Mouse (Mus musculus): ENCODE measurements around the gene Ctnnd2. TPM values are rescaled to one million over a fixed set of nuclear protein-coding genes. Genes with fewer than 3 reads are reported as not detected.

The Ctnnd2 gene
- total RNA-seq, 1 experiment from 2014 or later = 2.4 TPM

DNA sequence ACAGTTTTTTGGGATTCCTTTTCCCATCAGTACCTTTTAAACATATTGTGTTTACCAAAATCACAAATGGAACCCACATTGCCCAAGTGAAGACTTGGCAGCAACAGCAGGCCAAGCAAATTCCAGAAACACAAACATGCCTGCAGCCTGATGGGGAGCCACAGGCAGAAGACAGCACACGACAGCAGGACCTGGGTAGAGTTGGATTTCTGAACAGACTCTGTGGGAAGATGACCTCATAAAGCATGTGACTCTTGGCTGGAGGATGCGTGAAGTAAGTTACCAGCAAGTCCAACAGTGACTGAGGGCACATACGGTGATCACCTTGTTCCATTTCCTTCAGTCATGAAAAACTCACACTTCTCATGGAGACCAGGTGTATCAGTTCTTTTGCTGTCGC is 43.5 kb downstream of the Ctnnd2 start:
- ATAC-seq (replicated peaks in 1 of 2; ENCODE audit: insufficient read depth in 1 of 2, low FRiP score in 2 of 2, low TSS enrichment in 1 of 2, low read depth in 1 of 2, poor library complexity in 2 of 2, severe bottlenecking in 2 of 2) = no peak

DNA sequence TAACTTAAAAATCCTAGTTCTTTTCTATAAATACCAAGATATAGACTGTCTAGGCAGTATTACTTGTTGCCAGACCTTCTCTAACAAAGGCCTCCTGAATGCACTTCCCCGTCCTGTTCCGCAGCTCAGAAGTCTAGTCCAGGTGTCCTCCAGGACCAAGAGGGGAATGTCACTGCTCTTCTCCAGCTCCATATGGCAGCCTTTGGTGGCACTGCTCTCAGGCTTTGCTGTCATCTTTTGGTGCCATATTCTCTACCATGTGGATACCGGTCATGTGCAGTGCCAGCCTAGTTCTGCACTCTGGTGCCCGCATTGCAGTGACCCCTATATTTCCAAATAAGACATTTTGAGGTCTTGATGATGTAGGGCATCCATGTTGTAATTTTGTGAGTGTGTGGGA is 56.7 kb downstream of the Ctnnd2 start:
- ATAC-seq (replicated peaks in 1 of 2; ENCODE audit: insufficient read depth in 1 of 2, low FRiP score in 2 of 2, low TSS enrichment in 1 of 2, low read depth in 1 of 2, poor library complexity in 2 of 2, severe bottlenecking in 2 of 2) = no peak

DNA sequence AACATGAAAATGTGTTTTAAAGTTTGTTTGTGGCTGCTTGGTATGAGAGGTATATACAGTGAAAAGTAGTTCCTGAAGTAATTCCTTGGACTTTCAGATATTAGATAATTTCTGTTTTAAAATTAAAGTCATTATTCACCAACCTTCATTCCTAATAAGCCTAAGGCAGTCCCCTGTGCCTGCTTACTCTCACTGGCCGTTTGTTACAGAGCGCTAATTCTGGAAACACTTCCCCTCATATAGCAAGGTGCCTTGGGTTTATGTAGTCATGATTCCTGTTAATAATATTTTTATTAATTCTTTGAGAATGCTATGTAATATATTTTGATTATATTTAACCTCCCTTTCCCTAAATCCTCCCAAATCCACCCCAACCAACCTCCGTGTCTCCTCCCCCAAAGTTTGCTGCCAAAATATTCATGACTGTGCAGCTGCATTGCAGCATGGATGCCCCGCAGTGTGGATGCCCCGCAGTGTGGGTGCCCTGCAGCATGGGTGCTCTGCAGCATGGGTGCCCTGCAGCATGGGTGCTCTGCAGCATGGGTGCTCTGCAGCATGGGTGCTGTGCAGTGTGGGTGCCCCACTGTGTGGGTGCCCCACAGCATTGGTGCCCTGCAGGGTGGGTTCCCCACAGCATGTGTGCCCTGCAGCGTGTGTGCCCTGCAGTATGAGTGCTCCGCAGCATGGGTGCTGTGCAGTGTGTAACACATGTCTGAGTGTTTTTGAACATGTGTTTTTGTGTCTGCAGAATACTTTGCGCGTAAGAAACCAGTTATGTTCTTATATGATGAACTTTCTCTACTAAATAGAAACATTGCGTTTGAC is 63.0 kb downstream of the Ctnnd2 start:
- ATAC-seq (replicated peaks in 1 of 2; ENCODE audit: insufficient read depth in 1 of 2, low FRiP score in 2 of 2, low TSS enrichment in 1 of 2, low read depth in 1 of 2, poor library complexity in 2 of 2, severe bottlenecking in 2 of 2) = no peak

DNA sequence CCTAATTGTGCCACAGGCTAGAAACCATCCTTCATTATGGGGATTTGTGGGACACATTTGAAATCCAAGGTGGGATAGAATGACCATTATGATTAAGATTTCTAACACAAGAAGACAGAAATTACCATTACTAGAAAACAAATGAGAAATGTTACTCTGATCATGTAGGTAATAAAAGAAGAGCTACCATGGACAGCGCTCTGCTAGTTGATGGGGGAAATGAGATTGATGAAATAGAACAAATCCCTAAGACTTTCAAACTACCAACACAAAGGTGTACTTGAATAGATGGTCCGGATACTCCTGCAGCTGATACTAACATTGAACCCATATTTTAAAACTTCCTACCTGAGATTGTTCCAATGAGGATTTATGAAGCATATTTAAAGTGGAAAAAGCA is 68.5 kb downstream of the Ctnnd2 start:
- ATAC-seq (replicated peaks in 1 of 2; ENCODE audit: insufficient read depth in 1 of 2, low FRiP score in 2 of 2, low TSS enrichment in 1 of 2, low read depth in 1 of 2, poor library complexity in 2 of 2, severe bottlenecking in 2 of 2) = no peak

DNA sequence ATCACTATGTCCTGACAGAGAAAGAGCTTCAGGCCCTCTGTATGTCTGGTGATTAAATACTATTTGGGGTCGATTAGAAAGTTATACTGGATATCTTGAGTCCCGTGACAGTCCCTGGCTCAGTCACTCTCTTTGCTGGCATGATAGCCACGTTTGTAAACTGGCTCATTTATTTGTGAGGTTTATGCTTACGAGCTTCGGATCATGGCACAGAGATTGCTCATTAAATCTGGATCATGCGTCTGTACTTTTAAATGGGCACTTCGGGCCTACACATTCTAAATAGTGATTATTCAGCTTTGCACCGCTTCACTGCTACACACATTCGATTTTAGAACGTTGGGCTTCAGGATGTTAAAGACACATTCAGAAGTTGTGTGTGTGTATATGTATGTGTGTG is 96.4 kb downstream of the Ctnnd2 start:
- no peak for ATAC-seq (replicated peaks in 1 of 2; ENCODE audit: insufficient read depth in 1 of 2, low FRiP score in 2 of 2, low TSS enrichment in 1 of 2, low read depth in 1 of 2, poor library complexity in 2 of 2, severe bottlenecking in 2 of 2)

DNA sequence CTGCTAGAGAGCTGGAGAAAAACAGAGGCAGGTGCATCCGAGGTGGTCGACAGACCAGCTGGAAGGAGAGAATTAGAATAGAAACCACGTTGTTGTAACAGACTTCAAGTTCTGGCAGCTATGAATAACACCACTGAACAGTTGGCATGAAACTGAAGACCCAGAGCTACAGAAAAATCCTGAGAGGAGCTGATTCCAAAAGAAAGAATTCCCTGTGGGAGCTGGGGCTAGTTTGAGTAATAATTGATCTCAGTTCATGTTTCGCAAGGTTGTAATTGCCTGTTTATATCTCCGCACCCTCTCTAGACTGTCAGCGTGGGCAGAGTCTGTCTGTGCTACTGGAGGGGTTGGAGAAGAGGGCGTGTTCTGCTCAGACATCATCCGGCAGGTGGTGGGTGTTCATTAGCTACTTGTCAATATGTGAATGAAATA is 98.8 kb downstream of the Ctnnd2 start:
- ATAC-seq (replicated peaks in 1 of 2; ENCODE audit: insufficient read depth in 1 of 2, low FRiP score in 2 of 2, low TSS enrichment in 1 of 2, low read depth in 1 of 2, poor library complexity in 2 of 2, severe bottlenecking in 2 of 2) = no peak

DNA sequence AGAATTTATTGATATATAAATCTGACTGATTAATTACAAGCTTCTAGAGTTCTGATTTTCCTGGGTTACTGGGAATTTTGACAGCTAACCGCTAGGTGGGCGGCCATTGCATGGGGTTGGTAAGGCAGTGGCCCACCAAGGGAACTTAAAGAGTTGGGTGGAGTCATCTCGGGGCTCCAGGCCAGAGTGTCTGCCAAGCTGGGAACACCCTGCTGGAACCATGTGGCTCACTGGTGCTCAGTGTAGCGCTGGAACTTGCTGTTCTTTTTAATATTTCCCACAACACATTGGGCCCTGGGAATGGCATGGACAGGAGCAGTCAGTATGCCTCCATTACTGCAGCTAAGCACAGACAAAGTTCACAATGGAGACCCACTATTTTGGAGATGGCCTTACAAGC is 99.9 kb downstream of the Ctnnd2 start:
- ATAC-seq (replicated peaks in 1 of 2; ENCODE audit: insufficient read depth in 1 of 2, low FRiP score in 2 of 2, low TSS enrichment in 1 of 2, low read depth in 1 of 2, poor library complexity in 2 of 2, severe bottlenecking in 2 of 2) = no peak

DNA sequence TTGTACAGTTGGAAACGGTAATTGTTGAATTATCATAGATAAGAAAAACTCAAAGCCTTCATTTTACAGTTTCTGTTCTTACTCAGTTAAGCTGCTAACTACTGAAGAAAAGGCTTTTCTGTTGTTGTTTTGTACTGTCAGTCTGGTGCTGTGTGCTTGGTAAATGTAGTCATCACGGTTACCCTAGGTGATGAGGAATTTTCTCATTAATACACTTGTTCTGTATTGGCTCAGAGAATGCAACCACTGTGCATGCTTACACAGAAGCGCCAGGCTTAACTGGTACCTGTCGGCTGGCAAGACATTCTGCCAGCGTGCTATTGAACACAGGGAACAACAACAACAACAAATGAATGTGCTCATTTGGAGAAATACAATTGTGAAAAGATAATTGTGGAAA is 103.3 kb downstream of the Ctnnd2 start:
- no peak for ATAC-seq (replicated peaks in 1 of 2; ENCODE audit: insufficient read depth in 1 of 2, low FRiP score in 2 of 2, low TSS enrichment in 1 of 2, low read depth in 1 of 2, poor library complexity in 2 of 2, severe bottlenecking in 2 of 2)

DNA sequence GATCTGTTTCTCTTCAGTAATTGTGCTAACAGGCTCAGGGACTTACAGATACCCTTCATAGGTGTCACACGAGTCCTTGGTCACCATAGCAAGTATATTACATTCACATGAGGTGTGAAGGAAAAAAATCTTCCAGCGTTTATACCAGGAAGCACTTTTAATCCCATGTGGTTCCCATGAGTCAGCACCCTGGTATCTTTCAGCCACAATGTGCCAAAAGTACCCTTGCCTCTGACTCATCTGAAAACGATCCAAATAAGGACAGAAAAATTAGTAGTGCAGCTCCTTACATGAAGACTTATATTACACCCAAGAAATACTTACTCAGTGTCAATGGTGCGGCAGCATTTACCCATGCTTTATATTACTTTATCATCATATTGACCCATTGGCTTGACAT is 104.3 kb downstream of the Ctnnd2 start:
- no peak for ATAC-seq (replicated peaks in 1 of 2; ENCODE audit: insufficient read depth in 1 of 2, low FRiP score in 2 of 2, low TSS enrichment in 1 of 2, low read depth in 1 of 2, poor library complexity in 2 of 2, severe bottlenecking in 2 of 2)

DNA sequence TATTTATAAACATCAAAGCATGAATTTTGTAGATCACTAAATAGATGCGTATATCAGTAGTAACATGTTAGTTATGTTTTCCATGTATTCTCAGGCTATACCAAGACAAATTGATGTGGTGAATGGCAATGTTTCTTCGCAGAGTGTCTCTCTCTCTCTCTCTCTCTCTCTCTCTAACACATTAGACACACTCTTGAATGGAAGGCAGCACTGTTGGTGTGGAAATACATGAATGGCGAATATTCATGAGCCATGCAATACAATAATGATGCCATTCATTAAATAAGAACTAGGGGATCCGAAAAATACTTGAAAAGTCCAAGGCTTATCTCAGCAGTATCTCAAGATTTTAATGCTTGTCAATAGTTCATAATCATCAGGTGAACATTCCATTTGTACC is 106.2 kb downstream of the Ctnnd2 start:
- ATAC-seq (replicated peaks in 1 of 2; ENCODE audit: insufficient read depth in 1 of 2, low FRiP score in 2 of 2, low TSS enrichment in 1 of 2, low read depth in 1 of 2, poor library complexity in 2 of 2, severe bottlenecking in 2 of 2) = no peak

DNA sequence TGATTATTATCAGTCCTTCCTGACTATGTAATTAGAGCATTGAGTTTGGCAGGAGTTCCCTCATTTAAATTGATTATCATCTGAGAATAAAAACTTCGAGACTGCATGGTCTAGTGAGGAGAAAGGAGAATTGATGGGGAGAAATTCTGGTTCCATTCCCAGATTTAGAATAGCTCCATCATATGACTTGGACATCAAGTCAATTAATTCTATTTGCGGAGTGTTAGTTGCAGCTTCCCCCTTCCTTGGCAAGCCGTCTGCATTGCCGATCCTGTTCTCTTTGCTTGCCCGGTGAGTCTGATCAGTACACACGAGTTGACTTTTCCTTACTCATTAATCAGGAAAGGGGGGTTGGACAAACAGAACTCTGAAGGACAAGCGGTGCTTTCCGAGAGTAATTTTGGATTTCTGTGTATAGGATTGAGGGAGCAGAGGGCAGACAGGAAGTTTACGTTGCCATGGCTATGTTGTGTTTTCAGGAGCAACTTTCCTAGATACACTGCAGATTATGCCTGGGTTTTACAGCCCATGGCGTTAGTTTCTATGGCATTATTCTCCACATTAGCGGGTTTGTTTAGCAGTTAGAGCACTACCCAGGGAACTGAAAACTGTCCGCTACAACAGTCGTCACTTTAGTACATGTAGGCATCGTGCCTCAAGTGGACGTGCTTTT is 113.3 kb downstream of the Ctnnd2 start:
- ATAC-seq (replicated peaks in 1 of 2; ENCODE audit: insufficient read depth in 1 of 2, low FRiP score in 2 of 2, low TSS enrichment in 1 of 2, low read depth in 1 of 2, poor library complexity in 2 of 2, severe bottlenecking in 2 of 2) = no peak

DNA sequence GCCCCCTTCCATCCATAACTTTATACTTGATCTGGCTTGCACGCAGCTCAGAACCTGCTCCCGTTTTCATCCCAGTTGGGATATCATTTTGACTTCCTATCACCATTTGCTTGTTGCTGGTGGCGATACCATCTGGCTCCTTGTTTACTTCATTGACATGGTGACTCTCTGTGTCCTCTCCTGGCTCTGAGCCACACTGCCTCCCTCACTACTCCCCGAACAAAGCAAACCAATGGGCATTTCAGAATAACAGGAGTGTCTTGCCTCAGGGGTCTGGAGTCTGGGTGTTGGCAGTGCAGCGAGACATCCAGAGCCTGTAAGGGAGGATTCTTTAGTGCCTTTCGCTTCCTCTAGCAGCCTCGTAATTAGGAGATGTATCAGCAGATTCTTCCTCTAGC is 113.9 kb downstream of the Ctnnd2 start:
- ATAC-seq (replicated peaks in 1 of 2; ENCODE audit: insufficient read depth in 1 of 2, low FRiP score in 2 of 2, low TSS enrichment in 1 of 2, low read depth in 1 of 2, poor library complexity in 2 of 2, severe bottlenecking in 2 of 2) = no peak

DNA sequence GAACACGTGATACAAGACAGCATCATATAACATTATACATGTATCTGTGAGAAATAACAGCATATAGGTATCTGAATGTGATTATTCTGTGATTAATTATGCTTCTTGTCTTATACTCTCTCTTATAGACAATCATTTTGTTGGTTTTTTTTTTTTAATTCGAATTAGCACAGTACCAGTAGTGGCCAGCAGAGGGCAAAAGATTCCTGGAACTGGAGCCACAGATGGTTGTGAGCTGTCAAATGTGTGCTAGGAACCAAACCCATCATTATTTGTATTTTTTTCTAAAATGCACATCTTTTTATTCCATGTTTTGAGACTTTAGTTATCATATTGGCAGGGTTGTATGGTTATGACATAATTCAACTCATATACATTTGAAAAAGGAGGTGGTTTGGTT is 130.4 kb downstream of the Ctnnd2 start:
- ATAC-seq (replicated peaks in 1 of 2; ENCODE audit: insufficient read depth in 1 of 2, low FRiP score in 2 of 2, low TSS enrichment in 1 of 2, low read depth in 1 of 2, poor library complexity in 2 of 2, severe bottlenecking in 2 of 2) = no peak

DNA sequence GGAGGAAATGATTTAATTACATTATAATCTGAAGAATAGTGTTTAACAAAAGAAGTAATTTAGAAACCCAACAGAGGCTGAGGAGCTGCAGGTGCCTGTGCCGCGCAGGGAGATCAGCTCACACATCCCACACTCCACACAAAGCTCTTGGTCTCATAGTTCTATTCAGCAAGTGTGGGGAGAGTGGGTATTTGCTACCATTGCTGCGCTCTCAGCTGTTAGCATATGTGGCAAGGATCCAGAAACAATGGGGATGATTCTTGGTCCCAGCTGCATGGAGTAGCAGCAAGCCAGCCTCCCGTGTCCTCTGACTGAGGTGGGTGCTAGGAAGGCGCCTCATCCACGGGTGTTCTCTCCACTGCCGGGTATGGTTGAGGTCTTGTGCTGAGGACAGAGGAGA is 134.0 kb downstream of the Ctnnd2 start:
- ATAC-seq (replicated peaks in 1 of 2; ENCODE audit: insufficient read depth in 1 of 2, low FRiP score in 2 of 2, low TSS enrichment in 1 of 2, low read depth in 1 of 2, poor library complexity in 2 of 2, severe bottlenecking in 2 of 2) = no peak

DNA sequence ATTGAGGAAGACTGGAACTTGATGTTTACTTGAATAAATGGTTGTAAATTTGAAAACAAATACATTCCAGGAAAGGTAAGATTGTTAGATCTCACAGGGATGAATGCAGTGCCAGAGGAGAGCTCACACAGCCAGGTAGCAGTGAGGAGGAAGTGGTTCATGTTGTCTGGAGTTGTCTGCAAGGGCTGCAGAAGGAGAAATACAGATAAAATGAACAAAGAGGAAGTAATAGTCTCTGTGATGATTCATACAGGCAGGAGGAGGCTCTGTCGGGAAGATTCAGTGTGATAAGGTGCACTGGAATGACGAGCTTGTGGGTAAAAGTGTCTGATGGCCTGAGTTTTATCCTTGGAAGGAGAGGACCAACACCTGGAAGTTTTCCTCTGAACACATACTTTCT is 150.2 kb downstream of the Ctnnd2 start:
- no peak for ATAC-seq (replicated peaks in 1 of 2; ENCODE audit: insufficient read depth in 1 of 2, low FRiP score in 2 of 2, low TSS enrichment in 1 of 2, low read depth in 1 of 2, poor library complexity in 2 of 2, severe bottlenecking in 2 of 2)

DNA sequence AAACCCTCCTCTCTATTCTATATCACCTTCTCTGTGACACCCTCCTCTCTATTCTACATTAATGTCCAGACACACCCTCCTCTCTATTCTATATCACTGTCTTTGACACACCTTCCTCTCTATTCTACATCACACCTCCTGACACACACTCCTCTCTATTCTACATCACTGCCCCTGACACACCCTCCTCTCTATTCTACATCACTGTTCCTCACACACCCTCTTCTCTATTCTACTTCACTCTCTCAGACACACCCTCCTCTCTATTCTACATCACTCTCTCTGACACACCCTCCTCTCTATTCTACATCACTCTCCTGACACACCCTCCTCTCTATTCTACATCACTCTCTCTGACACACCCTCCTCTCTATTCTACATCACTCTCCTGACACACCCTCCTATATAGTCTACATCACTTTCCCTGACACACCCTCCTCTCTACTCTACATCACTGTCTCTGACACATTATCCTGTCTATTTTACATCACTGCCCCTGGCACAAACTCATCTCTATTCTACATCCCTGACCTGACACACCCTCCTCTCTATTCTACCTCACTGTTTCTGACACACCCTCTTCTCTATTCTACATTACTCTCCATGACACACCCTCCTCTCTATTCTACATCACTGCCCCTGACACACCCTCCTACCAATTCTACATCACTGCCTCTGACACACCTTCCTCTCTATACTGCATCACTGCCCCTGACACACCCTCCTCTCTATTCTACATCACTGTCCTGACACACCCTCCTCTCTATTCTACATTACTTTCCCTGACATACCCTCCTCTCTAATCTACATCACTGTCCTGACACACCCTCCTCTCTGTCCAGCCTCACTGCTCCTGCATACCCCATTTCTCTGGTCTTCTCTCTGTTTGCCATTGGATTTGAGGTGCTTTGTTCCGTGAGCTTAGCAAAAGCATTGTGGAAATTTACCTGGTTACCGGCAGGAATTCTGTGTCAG is 161.2 kb downstream of the Ctnnd2 start:
- ATAC-seq (replicated peaks in 1 of 2; ENCODE audit: insufficient read depth in 1 of 2, low FRiP score in 2 of 2, low TSS enrichment in 1 of 2, low read depth in 1 of 2, poor library complexity in 2 of 2, severe bottlenecking in 2 of 2) = no peak

DNA sequence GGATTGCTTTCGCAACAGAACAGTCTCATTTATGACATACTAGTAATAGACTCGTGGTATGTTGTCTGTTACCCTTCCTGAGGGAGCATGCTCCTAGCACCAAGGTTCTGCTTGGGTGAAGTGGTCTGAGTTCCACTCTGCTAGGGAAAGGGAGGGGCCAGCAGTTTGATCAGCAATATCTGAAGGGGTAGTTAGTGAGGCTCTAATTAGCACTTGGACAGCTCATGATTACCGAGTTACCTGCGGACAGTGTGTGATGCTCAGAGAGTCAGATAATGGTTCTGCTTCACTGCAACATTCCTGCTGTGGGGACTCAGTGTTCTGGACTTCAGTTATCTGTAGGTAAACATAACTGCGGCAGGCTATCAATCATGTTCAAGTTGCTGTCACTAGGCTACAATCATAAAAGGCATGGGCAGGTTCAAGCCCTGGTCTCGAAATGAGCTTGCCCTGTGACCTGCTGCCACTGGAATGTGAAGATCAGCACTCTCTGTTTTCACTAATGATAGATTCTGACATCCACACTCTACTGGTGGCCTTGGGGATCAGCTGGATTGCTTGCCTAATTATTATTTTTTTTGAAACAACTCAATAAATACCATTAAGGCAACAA is 166.3 kb downstream of the Ctnnd2 start:
- ATAC-seq (replicated peaks in 1 of 2; ENCODE audit: insufficient read depth in 1 of 2, low FRiP score in 2 of 2, low TSS enrichment in 1 of 2, low read depth in 1 of 2, poor library complexity in 2 of 2, severe bottlenecking in 2 of 2) = no peak

Measured in hematopoietic stem cell, adult 5-6 weeks (primary cell).